Mouse (Mus musculus) brain, embryonic 14.5 days (tissue): ENCODE results near the gene Adpgk. TPM values are rescaled to one million over a fixed set of nuclear protein-coding genes. Genes with fewer than 3 reads are reported as not detected.

Source experiments
- DNase-seq: peaks from one replicate; pipeline ENCODE4 v3.0.0-alpha.2; 2011; ENCODE audit warnings: low read depth
- CTCF ChIP-seq: fragments of 200-500 bp; IDR thresholded peaks from 2 replicates; pipeline ENCODE4 v1.5.1; 2012; ENCODE audit warnings: inconsistent platforms, mild to moderate bottlenecking, moderate library complexity, borderline replicate concordance; ENCODE audit not compliant: insufficient read depth, insufficient read length; ENCODE audit errors: extremely low read depth
- POLR2A ChIP-seq: fragments of 200-500 bp; IDR thresholded peaks from 2 replicates; pipeline ENCODE4 v1.6.1; 2012; ENCODE audit warnings: mild to moderate bottlenecking, inconsistent platforms, borderline replicate concordance; ENCODE audit not compliant: poor library complexity, insufficient read depth, insufficient read length, severe bottlenecking; ENCODE audit errors: extremely low read depth
- polyA plus RNA-seq: library from polyadenylated mRNA; depleted of rRNA; stranded (reverse); fragments of >200 nt; gene quantifications from 2 replicates; pipeline ENCODE4 v1.2.3, GENCODE M21; 2012; rRNA removed

Gene Adpgk
- polyA plus RNA-seq: 17.6 and 20.7 TPM in 2 replicates

- DNase-seq: peak; percentile 100
- TF ChIP-seq POLR2A (peak; percentile 97), CTCF (peak; percentile 66)
Observed at GRCm38 (mm10) chr9:59290957-59291687, at the start of gene Adpgk. Adpgk (plus strand) TSS chr9:59291558.

DNA sequence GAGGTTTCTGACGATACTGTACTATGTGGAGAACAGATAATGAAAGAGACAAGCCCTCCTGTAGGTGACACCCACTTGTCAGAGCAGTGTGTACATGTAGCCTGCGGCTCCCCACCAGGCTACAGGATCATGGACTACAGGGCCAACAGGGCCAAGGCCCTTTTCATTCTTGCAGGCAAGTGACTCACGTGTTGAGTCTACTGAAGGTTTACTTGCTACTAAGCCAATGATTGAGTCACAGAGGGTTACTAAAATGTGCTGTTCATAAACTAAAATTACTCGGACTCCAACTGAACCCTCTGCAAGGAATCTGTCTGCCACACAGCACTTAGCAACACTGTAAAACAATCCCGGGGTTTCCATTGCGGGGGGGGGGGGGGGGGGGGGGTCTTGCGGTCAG is 46.2 kb upstream of the Adpgk start:
- no peak for TF ChIP-seq POLR2A
- DNase-seq: no peak

DNA sequence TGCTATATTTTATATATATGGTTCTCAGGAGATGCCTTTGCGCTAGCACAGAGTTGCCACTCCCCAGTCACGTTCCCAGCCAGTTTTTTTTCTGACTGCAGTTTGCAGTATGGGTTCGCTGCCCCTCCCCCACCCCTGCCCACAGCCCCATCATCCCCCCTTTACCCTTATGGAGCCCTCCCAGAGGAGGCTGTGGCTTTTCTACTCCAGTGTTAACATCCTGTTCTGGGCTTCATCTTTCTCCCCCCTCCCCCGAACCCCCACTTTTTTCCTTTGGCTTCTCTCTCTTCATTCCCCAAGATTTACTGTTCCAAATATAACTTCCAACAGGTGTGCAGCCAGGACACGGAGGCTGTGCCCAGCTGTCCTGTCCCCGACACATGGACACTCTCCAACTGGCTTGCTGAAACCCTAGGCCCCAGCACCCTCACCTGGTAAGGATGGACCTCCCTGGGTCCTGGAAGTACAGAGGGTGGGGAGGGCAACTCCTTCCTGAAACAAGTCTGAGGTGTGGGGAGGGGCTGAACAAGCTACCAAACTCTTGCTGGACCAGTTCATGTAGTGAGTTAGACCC is 44.8 kb upstream of the Adpgk start:
- no peak for DNase-seq
- TF ChIP-seq POLR2A: no peak
- no peak for TF ChIP-seq CTCF

- TF ChIP-seq POLR2A (no peak), CTCF (no peak)
- peak; percentile 44 for DNase-seq
Observed at GRCm38 (mm10) chr9:59249359-59249758, 42.0 kb upstream of the Adpgk start.

GRCm38 (mm10) chr9:59250272-59250671 is 41.1 kb upstream of the Adpgk start:
- no peak for DNase-seq
- TF ChIP-seq CTCF (peak; percentile 20; the same call in 1 of the 2 replicates), POLR2A (no peak)

GRCm38 (mm10) chr9:59254716-59255421 is 36.5 kb upstream of the Adpgk start:
- TF ChIP-seq POLR2A (no peak), CTCF (no peak)
- peak; percentile 40 for DNase-seq

DNA sequence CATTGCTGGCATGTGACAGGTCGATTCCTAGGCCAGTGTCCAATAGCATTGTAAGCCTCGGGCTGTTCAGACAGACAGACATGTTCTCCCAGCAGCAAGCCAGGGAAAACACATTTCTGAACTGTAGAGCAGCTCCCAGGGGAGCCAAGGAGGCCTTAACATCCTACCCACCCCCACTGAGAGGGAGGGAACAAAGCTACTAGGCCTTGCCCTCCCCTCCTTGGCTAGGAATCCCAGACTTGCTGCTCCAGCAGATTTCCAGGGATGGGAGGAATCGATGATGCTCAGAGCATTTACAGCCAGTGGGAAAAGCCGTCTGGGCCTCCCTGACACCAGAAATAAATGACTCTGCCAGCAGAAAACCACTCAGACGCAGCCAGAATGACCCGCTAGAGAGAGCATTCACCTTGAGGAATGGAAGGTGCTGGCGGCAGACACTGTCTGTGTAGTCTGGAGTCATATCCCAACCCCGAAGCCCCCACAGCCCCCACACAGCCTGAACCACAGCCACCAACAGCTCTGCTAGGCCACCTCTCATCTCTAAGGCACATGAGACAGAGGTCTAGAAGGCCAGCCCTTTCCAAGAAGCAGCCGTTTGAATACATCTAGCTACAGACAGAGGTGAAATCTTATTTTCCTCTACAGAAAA is 31.4 kb upstream of the Adpgk start:
- peak; percentile 42 for DNase-seq

GRCm38 (mm10) chr9:59266332-59266731 is 25.0 kb upstream of the Adpgk start:
- no peak for DNase-seq
- TF ChIP-seq CTCF (peak; percentile 26; the same call in 1 of the 2 replicates), POLR2A (no peak)

More for the DNA sequence above, 31.4 kb upstream of the Adpgk start:
- TF ChIP-seq CTCF (no peak), POLR2A (no peak)

DNA sequence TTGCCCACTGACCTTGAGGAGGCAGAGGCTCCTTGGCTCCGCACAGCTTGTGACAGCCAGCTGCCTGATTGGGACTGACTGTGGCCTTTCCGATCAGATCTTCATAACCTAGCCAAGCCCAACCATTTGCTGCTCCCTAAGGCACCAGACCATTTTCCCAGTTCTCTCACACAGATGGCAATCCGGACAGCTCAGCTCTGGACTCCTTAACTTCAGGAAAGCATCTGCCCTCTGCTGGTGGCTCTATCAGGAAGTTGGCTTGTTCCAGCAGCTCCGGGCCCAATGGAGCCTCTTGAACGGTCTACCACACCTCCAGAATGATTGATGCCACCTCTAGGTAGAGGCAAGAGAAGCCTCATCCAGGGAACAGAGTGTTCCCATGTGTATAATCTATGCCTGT is 21.6 kb upstream of the Adpgk start:
- TF ChIP-seq CTCF (peak; percentile 61; the same call in 1 of the 2 replicates), POLR2A (no peak)

GRCm38 (mm10) chr9:59271081-59271480 is 20.3 kb upstream of the Adpgk start:
- no peak for DNase-seq

More for the DNA sequence above, 21.6 kb upstream of the Adpgk start:
- peak; percentile 86 for DNase-seq

GRCm38 (mm10) chr9:59271711-59272110 is 19.6 kb upstream of the Adpgk start:
- no peak for DNase-seq
- TF ChIP-seq CTCF: no peak
- no peak for TF ChIP-seq POLR2A

More at GRCm38 (mm10) chr9:59271081-59271480, 20.3 kb upstream of the Adpgk start:
- TF ChIP-seq CTCF (no peak), POLR2A (no peak)

GRCm38 (mm10) chr9:59273199-59273598 is 18.2 kb upstream of the Adpgk start:
- DNase-seq: no peak
- TF ChIP-seq POLR2A: no peak
- TF ChIP-seq CTCF: no peak
